In the genomic region with DNA sequence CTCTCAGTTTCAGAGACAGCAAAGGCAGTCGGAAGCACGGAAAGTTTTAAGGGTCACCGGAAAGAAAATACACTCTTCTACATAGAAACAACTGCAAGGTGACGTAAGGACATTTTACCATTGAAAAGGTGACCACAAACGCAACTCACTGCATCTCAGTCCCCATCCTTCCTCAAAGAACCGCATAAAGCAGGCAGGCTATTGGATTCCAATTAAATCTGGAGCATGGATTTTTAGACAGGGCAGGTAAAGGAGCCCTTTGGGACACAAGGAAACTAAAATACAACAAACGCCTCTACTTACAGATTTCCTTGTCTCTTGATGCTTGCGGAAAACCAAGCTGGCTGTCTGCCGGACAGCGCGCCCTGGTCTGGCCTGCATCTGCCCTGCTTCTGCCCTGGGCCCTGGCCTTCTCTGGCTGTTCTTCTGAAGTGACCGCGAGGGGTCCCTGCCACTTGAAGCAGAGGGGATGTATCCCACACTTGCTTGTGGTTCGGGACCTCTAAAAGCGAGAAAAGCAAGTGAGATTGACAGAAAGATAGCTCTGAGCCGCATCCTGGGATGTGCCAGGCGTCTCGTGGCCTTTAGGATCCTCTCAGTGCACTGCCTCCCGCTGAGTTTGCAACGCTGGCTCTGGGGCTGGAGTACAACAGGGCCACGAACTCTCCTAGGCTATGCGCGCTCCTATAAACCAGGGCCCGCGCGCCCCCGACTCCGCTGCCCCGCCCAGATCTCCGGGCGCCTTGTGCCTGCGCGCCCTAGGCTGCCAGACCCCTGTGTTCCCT, we compare ENCODE assay signal across 10 mouse cellular contexts.
A peak's percentile ranks its signal among the peaks of the same experiment; 100 is the strongest.
DNase-seq lines count a peak whose midpoint lies in the region; ATAC-seq and TF ChIP-seq lines count a peak whose summit lies in the region.
"Had no signal": no experiment of that assay in that cellular context is flagged by ENCODE, and none has a peak within 500 bp of the region (broad histone marks: within the 10 kb centered on the region; RNA-seq: fewer than 3 reads in every experiment).

No protein-coding gene starts in this region.

- no peak overlapping the region for H3K9ac ChIP-seq in heart, embryonic 15.5 days
- H3K9ac ChIP-seq in midbrain, embryonic 15.5 days, result peak overlapping the region; percentile 35
- no peak overlapping the region for H3K9ac ChIP-seq in kidney, embryonic 16.5 days (replicated peaks; ENCODE audit: low read length)
- H3K9ac ChIP-seq: liver, embryonic 13.5 days had no signal

- H3K4me2 ChIP-seq in heart, embryonic 15.5 days, result peak overlapping the region; percentile 31
- peak overlapping the region; percentile 73 for H3K4me2 ChIP-seq in midbrain, embryonic 15.5 days
- H3K4me2 ChIP-seq in kidney, embryonic 16.5 days (replicated peaks; ENCODE audit: low read depth, low read length), result no peak overlapping the region
- H3K4me2 ChIP-seq: liver, embryonic 13.5 days had no signal

- DNase-seq in heart, postnatal 25 days (ENCODE audit: low spot score), result no peak
- DNase-seq in hindbrain, embryonic 10.5 days (ENCODE audit: low spot score), result peak; percentile 71
- DNase-seq in right cerebral cortex, postnatal 4 days, result no peak
- DNase-seq in thymus, adult 2 months, result no peak
- DNase-seq: kidney, adult 18-20 months; liver, embryonic 13.5 days had no signal

- H3K9me3 ChIP-seq in heart, embryonic 15.5 days (replicated peaks), result no peaks in the 10 kb centered on the region
- no peaks in the 10 kb centered on the region for H3K9me3 ChIP-seq in hindbrain, embryonic 10.5 days
- no peaks in the 10 kb centered on the region for H3K9me3 ChIP-seq in midbrain, embryonic 15.5 days
- H3K9me3 ChIP-seq in kidney, embryonic 16.5 days (ENCODE audit: low read length), result no peaks in the 10 kb centered on the region
- H3K9me3 ChIP-seq: liver, embryonic 13.5 days had no signal

- no peak for ATAC-seq in heart, embryonic 15.5 days (replicated peaks; ENCODE audit: insufficient number of reproducible peaks, insufficient read depth, low FRiP score, low read depth)
- 0 out of 2 replicates have a peak, but pooled peaks have one; percentile 10 for ATAC-seq in common myeloid progenitor, adult 5-6 weeks (replicated peaks; ENCODE audit: low read depth, poor library complexity, severe bottlenecking)
- no peak for ATAC-seq in midbrain, embryonic 15.5 days (replicated peaks)
- no peak for ATAC-seq in kidney, embryonic 16.5 days (ENCODE audit: low FRiP score, low TSS enrichment)

- TF ChIP-seq CTCF in thymus, adult 2 months (IDR thresholded peaks at IDR 0.05; ENCODE audit: borderline replicate concordance, control insufficient read depth, extremely low read depth, insufficient read depth, low read length, poor library complexity), result no peak

- intact Hi-C loops in heart, postnatal 25 days (cut with DNase I), result no loop called here

- peaks cover 83% of the 10 kb centered on the region for H3K27me3 ChIP-seq in heart, embryonic 15.5 days
- peaks cover 60% of the 10 kb centered on the region for H3K27me3 ChIP-seq in hindbrain, embryonic 10.5 days (ENCODE audit: insufficient read depth, poor library complexity, severe bottlenecking)
- no peaks in the 10 kb centered on the region for H3K27me3 ChIP-seq in midbrain, embryonic 15.5 days (replicated peaks)
- peaks cover 80% of the 10 kb centered on the region for H3K27me3 ChIP-seq in kidney, embryonic 16.5 days (ENCODE audit: insufficient read depth, low read length)
- H3K27me3 ChIP-seq in thymus, adult 2 months (ENCODE audit: control insufficient read depth, insufficient read depth, low read length), result no peaks in the 10 kb centered on the region; the same call in 1 of the 2 replicates

- no peak overlapping the region for H3K4me3 ChIP-seq in heart, embryonic 15.5 days
- peak overlapping the region; percentile 95 for H3K4me3 ChIP-seq in hindbrain, embryonic 10.5 days
- peak overlapping the region; percentile 31 for H3K4me3 ChIP-seq in midbrain, embryonic 15.5 days
- no peak overlapping the region for H3K4me3 ChIP-seq in kidney, embryonic 16.5 days (ENCODE audit: low read length)
- no peak overlapping the region for H3K4me3 ChIP-seq in thymus, adult 2 months (ENCODE audit: control insufficient read depth, insufficient read depth, low read length)
- H3K4me3 ChIP-seq: liver, embryonic 13.5 days had no signal

- H3K4me1 ChIP-seq in heart, embryonic 15.5 days (replicated peaks), result peaks cover 21% of the 10 kb centered on the region
- peaks cover 74% of the 10 kb centered on the region for H3K4me1 ChIP-seq in hindbrain, embryonic 10.5 days (replicated peaks)
- peaks cover 41% of the 10 kb centered on the region for H3K4me1 ChIP-seq in midbrain, embryonic 15.5 days
- H3K4me1 ChIP-seq in kidney, embryonic 16.5 days (ENCODE audit: insufficient read depth, low read length), result 0 out of 2 replicates have a peak, but pooled peaks cover 10% of the 10 kb centered on the region
- H3K4me1 ChIP-seq in thymus, adult 2 months (replicated peaks; ENCODE audit: control insufficient read depth, insufficient read depth, low read length), result 0 out of 2 replicates have a peak, but pooled peaks cover 2% of the 10 kb centered on the region
- H3K4me1 ChIP-seq: liver, embryonic 13.5 days had no signal

- 11% methylated on average over 33 of the region's 33 CpGs for WGBS in heart, embryonic 15.5 days
- WGBS in hindbrain, embryonic 10.5 days, result 3% methylated on average over 33 of the region's 33 CpGs
- WGBS in midbrain, embryonic 15.5 days, result 4% methylated on average over 33 of the region's 33 CpGs
- 5% methylated on average over 33 of the region's 33 CpGs for WGBS in kidney, embryonic 16.5 days
- WGBS in thymus, adult 2 months, result 12% methylated on average over 33 of the region's 33 CpGs

- H3K27ac ChIP-seq in heart, embryonic 15.5 days, result no peak overlapping the region
- H3K27ac ChIP-seq in hindbrain, embryonic 10.5 days, result peak overlapping the region; percentile 97
- peak overlapping the region; percentile 94 for H3K27ac ChIP-seq in midbrain, embryonic 15.5 days
- no peak overlapping the region for H3K27ac ChIP-seq in kidney, embryonic 16.5 days (ENCODE audit: low read length)
- H3K27ac ChIP-seq in thymus, adult 2 months (ENCODE audit: control insufficient read depth, insufficient read depth, low read length), result no peak overlapping the region
- H3K27ac ChIP-seq: liver, embryonic 13.5 days had no signal

- H3K36me3 ChIP-seq in heart, embryonic 15.5 days, result no peaks in the 10 kb centered on the region
- peaks cover 11% of the 10 kb centered on the region; the same call in 1 of the 2 replicates for H3K36me3 ChIP-seq in hindbrain, embryonic 10.5 days
- H3K36me3 ChIP-seq in midbrain, embryonic 15.5 days (replicated peaks), result no peaks in the 10 kb centered on the region
- no peaks in the 10 kb centered on the region for H3K36me3 ChIP-seq in kidney, embryonic 16.5 days (ENCODE audit: insufficient read depth, low read length)
- H3K36me3 ChIP-seq in thymus, adult 2 months (ENCODE audit: control insufficient read depth, insufficient read depth, low read length), result no peaks in the 10 kb centered on the region
- H3K36me3 ChIP-seq: liver, embryonic 13.5 days had no signal

- no peak for TF ChIP-seq POLR2A in thymus, adult 2 months (IDR thresholded peaks at IDR 0.05; ENCODE audit: control insufficient read depth, extremely low read depth, insufficient read depth, low read length, poor library complexity)

Comparison
In these comparisons a context has a peak if more than half of its experiments do, and no peak if none do; other contexts are left out.
1. H3K27ac ChIP-seq: peak in hindbrain, embryonic 10.5 days (single experiment) and midbrain, embryonic 15.5 days (single experiment); none in heart, embryonic 15.5 days (single experiment), kidney, embryonic 16.5 days (single experiment) and thymus, adult 2 months (single experiment).
2. H3K4me3 ChIP-seq: peak in hindbrain, embryonic 10.5 days (single experiment) and midbrain, embryonic 15.5 days (single experiment); none in heart, embryonic 15.5 days (single experiment), kidney, embryonic 16.5 days (single experiment) and thymus, adult 2 months (single experiment).